Mouse (Mus musculus) heart, adult 2 months (tissue): ENCODE data around the gene Dnase1l2.

Source experiments
- CTCF ChIP-seq: fragments of 200-600 bp; IDR thresholded peaks from 2 replicates; pipeline ENCODE4 v1.8.1; 2022; ENCODE audit warnings: antibody characterized with exemption, mild to moderate bottlenecking, moderate library complexity
- EP300 ChIP-seq: fragments of 200-500 bp; IDR thresholded peaks from 2 replicates; pipeline ENCODE4 v1.6.1; 2011; ENCODE audit warnings: low read depth, low read length, control low read depth; ENCODE audit not compliant: insufficient read depth
- POLR2A ChIP-seq: fragments of 200-500 bp; IDR thresholded peaks from 2 replicates; pipeline ENCODE4 v1.6.1; 2011; ENCODE audit warnings: mild to moderate bottlenecking, low read depth, low read length, control low read depth; ENCODE audit not compliant: insufficient read depth

DNA sequence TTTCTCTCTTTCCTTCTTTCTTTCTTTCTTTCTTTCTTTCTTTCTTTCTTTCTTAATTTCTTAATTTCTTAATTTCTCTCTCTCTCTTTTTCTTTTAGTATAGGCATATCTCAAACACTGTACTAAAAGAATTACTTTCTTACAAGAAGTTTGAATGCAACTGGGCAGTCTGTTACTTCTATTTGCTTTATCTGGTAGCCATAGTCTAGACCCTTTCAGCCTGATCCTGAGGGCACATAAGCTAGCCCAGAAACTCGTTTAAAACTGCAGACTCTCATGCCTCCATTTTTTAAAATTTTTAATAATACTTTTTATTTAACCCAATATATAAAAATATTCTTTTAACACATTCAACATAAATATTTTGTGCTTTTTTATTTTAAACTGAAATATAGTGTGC lies 36.5 kb upstream of the Dnase1l2 start:
- no peak for TF ChIP-seq POLR2A
- no peak for TF ChIP-seq CTCF
- TF ChIP-seq EP300: no peak
